Mouse (Mus musculus): ENCODE measurements around the gene Edar.
"Not testable (repeated sequence)": the region's sequence is repeated elsewhere in the genome, so short reads cannot be mapped to it uniquely, and the experiment has no call there.

Gene Edar

GRCm38 (mm10) chr10:58675533-58675932, at the start of gene Edar:
Edar (minus strand) TSS chr10:58675654.
- no peak for DNase-seq (ENCODE audit: low read depth, low spot score)

DNA sequence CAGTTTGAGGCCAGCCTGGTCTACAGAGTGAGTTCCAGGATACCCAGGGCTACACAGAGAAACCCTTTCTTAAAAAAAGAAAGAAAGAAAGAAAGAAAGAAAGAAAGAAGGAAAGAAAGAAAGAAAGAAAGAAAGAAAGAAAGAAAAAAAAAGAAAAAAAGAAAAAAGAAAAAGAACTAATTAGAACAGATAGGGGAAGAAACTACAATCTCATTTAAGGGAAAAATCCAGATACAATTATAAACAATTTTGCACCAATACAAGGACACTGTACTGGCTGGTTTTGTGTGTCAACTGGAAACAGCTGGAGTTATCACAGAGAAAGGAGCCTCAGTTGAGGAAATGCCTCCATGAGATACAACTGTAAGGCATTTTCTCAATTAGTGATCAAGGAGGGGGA, 42.7 kb upstream of the Edar start, which contains the start of gene Gm17542:
Gene Gm17542 (minus strand): TSS at position 101 of the 400 bp plus-strand sequence.
- DNase-seq (ENCODE audit: low read depth, low spot score) = not testable (repeated sequence)

- DNase-seq (ENCODE audit: low read depth, low spot score) = no peak
Observed at GRCm38 (mm10) chr10:58714789-58715148, 39.3 kb upstream of the Edar start.

GRCm38 (mm10) chr10:58713855-58714788, 38.7 kb upstream of the Edar start:
- DNase-seq (ENCODE audit: low read depth, low spot score) = no peak

GRCm38 (mm10) chr10:58713225-58713624, 37.8 kb upstream of the Edar start:
- no peak for DNase-seq (ENCODE audit: low read depth, low spot score)

DNA sequence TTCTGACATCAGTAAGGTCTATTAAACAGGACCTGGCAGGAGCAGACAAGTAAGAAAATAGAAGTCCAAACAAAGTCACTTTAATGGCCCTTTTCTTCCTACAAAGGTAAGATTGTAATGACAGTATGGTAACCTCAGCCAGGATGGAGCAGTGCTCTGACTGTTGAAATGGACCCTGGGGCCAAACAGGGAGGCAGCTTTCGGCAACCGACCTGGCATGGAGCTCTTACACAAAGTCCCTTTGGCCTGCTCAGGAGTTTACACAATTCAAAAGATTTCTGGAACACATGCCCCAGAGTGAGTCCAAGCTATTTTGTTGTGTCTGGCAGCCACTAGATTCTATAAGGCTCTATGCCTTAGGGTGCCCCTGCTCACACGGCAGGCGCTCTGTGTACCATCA, 33.6 kb upstream of the Edar start:
- DNase-seq (ENCODE audit: low read depth, low spot score) = no peak

DNA sequence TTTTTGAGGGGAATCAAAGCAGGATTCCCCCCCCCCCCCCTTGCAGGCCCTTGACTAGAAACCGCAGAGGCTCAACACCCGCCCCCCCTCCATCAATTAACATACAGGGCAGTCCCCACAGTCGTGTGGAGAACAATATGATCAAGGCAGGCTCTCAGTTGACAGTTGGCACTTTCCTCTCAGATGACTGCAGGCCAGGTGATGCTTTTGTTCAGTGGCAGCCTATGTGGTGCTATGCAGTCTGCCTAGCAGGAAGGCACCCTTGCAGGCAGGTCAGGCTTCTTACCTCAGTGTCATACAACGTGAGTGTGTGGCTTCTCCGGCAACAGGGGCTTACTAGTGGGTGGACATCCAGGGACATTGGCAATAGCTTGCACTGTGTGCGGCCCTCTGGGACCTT, 25.1 kb upstream of the Edar start:
- DNase-seq (ENCODE audit: low read depth, low spot score) = no peak

GRCm38 (mm10) chr10:58700160-58700559, 24.7 kb upstream of the Edar start:
- no peak for DNase-seq (ENCODE audit: low read depth, low spot score)

- DNase-seq (ENCODE audit: low read depth, low spot score) = no peak
Observed at GRCm38 (mm10) chr10:58698955-58699354, 23.5 kb upstream of the Edar start.

- no peak for DNase-seq (ENCODE audit: low read depth, low spot score)
Observed at GRCm38 (mm10) chr10:58691051-58691450, 15.6 kb upstream of the Edar start.

DNA sequence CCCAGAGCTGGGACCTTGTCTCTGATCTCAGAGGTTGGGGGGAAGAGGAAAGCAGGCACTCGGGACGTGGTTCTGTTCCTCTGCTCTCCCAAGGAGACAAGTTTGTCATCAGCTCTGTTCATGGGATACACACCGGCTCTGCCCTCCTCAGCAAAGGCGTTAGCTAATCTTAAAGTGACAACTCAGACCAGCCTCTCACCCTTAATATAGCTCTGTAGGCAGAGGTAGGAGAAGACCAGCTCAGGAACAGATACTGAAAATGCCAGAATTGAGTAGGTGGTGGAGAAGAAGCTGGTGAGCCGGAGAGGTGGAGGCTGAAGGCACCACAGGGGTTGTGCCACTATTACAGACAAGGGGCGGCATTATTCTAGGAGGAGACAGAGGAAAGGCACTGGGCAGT, 3.8 kb upstream of the Edar start:
- no peak for DNase-seq (ENCODE audit: low read depth, low spot score)

DNA sequence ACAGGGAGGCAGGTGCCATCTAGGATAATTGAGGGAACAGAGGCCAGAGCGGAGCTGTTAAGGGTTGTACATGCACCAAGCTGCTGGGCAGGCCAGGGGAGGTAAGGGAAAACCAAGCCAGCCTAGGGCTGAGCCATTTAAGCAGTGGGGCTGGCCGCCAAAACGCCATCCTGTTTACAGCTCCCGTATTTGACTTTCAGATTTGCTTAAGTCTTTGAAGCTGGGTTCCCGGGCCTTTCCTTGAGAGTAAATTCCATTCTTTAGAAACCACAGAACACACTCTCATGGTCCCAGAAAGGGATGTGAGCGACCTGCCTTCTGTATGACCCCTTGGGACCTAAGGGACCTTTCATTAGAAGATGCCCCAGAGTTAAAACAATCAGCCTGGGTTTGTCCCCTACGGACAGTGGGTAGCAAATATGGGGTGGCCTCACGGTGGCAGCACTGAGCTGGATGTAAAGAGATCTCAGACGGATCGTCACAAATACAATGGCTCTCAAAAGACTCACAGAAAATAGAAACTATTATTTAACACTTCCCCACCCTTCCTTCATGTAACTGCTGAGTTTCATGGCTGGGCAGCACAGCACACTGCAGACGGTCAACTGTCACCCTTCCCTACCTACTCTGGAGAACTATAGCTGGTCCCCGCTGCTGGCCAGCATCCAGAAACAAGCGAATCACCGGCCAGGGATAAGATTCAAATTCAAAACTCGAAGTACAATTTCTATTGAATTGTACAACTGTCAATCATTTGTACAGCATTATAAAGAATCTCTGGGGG, 2.0 kb downstream of the Edar start:
- no peak for DNase-seq (ENCODE audit: low read depth, low spot score)

- no peak for DNase-seq (ENCODE audit: low read depth, low spot score)
Observed at GRCm38 (mm10) chr10:58672557-58673277, 2.7 kb downstream of the Edar start.

DNA sequence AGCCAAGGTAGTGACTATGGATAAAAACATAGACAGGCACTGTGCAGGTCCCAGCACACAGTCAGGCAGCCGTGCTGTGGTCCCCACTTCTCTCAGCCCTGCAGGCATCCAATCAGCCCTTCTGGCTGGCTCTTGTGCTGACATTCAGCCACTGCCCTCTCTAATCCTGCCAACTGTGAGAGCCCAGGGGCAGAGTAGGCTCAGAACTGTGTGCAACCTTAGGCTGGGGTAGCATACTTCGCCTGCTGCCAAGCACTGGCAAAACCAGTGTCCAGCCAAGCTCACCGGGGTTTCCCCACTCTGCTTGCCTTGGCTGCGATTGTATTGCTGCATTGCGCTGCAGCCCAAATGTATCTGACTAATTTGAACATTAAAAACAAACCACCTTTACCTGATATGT, 11.6 kb downstream of the Edar start:
- DNase-seq (ENCODE audit: low read depth, low spot score) = no peak

DNA sequence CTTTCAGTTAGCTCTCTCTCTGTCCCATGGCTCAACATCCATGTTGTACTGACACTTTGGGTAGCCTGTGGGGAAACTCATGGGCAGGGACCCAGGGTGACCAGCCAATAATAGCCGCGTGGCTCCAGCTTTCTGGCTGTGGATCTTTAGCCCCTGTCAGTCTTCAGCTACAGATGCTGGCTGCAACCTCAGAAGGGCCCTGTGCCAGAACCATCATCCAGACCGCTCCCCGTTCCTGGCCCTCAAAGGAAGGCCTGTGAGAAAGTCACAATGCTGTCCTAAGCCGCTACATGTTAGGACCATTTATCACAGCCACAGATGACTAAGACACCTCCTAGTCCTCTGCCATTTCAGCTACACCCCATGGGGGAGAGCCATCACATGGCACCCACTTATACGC, 12.0 kb downstream of the Edar start:
- DNase-seq (ENCODE audit: low read depth, low spot score) = no peak

GRCm38 (mm10) chr10:58659268-58659986, 16.0 kb downstream of the Edar start:
- no peak for DNase-seq (ENCODE audit: low read depth, low spot score)

- DNase-seq (ENCODE audit: low read depth, low spot score) = no peak
Observed at GRCm38 (mm10) chr10:58657731-58658130, 17.7 kb downstream of the Edar start.

DNA sequence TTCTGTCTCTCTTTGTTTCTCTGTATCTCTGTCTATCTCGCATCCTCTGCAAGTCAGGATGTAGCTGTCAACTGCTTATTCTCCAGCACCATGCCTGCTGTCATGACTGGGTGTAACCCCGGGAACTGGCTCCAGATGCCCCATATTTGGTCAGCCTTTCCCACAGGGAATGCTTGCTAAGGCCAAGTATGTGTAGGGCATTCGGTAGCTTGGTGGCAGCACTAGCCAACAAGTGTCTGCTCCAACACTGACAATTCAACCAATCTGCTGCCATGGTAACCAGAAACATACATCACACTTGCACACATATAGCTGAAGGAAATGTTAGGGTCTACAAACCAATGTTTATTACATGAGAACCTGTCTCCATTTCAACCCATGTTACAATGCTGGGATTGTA, 21.8 kb downstream of the Edar start:
- DNase-seq (ENCODE audit: low read depth, low spot score) = no peak

DNA sequence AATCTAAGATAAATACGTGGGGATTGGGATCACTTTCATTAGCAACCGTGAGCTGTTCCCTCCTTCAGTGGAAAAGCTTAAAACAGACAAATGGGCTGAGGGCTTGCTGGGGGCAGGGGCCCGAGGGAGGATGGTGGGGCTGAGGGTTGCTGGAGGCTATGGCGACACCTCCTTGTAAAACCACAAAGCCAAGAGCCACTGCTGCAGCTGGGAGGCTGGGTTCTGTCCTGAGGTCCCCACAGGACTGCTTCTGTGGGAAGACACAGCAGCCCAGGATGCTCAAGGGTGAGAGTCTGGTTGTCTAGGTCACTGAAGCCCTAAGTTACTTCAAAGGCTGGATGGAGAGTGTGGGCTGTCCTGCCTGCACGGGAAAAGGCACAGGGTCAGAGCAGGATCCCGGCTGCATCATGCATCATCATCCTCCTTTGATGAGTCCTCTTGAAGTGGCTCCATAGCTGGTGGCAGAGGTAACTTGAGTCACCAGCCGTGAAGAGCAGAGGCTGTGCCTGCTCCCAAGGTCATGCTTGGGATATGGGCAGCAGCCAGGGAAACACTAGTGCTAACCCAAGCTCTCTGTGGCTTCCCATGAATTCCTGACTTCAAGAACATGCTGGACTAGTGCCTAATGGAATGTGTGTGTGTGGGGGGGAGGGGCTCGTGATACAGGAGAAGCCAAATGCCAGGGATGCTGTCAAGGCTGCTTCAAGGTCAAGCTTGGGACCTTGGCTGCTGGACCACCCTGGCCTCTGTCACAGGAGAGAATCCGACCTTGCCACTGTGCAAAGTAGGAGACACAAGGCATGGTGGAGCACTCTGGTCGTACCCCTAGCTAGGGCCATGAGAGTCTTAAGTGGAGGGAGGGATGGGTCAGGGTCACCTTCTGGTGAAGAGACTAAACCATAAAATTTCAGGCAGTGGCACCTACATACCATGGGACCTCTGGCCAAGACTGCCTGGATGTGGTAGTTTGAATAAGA, 22.7 kb downstream of the Edar start:
- DNase-seq (ENCODE audit: low read depth, low spot score) = no peak

GRCm38 (mm10) chr10:58652045-58652417, 23.4 kb downstream of the Edar start:
- DNase-seq (ENCODE audit: low read depth, low spot score) = no peak

All from retina, adult 2 months (tissue).